Mouse (Mus musculus): ENCODE results near the gene Gng10.

DNA sequence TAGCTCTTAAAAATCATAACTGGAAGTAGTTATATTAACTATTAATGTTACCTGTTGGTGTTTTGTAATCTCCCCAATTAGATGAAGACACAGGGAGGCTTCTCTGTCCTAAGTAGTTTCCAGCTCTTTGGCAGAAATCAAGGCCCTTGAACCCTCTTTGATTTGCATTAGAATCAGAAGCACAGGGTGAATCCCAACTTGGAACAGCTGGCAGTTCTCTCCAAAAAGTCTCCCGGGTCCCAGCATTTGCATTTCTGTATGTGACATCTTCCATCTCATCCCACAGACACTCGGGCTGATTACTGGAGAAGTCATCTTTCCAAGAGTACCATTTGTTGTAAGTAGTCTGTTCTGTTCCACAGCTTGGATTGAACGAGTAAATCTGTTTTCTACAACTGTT lies 12.3 kb downstream of the Gng10 start:
- TF ChIP-seq CTCF (IDR thresholded peaks at IDR 0.05; ENCODE audit: extremely low read depth, insufficient read depth, low read length) (no peak), POLR2A (IDR thresholded peaks at IDR 0.05; ENCODE audit: extremely low read depth, insufficient read depth, low read length) (no peak)

Data from cortical plate, adult 2 months (tissue).